Mouse (Mus musculus): ENCODE data around the gene Creb3.

- no peak for TF ChIP-seq CTCF (IDR thresholded peaks at IDR 0.05; ENCODE audit: low read depth)
- no peak for TF ChIP-seq EP300 (optimal IDR thresholded peaks at IDR 0.05)
These were observed 17.6 kb downstream of the Creb3 start for GRCm38 (mm10) chr4:43579731-43580130.

Data from stomach, postnatal 0 days (tissue).